Mouse (Mus musculus) layer of hippocampus, adult 18-20 months (tissue): ENCODE measurements around the gene Helb. TPM values are rescaled to one million over a fixed set of nuclear protein-coding genes. Genes with fewer than 3 reads are reported as not detected.
"Not testable (repeated sequence)": the region's sequence is repeated elsewhere in the genome, so short reads cannot be mapped to it uniquely, and the experiment has no call there.

Experiments
- DNase-seq, 2 experiments: peaks; one replicate each; pipeline ENCODE4 v3.0.0; 2022; ENCODE audit warnings: low spot score in 2 of 2
- long read RNA-seq: library from polyadenylated mRNA; stranded (forward); transcript quantifications from one replicate; pipeline ENCODE4 v2.0.0, GENCODE M21; 2021
- total RNA-seq, 2 experiments: library from RNA; stranded (reverse); gene quantifications; 2 replicates each; pipeline ENCODE4 v1.2.3; 2021

The Helb gene
- 1 to 10 TPM; 3.7 to 3.8 TPM for total RNA-seq
- long read RNA-seq, partial matches to known transcripts, result 0 of 1 reads
- long read RNA-seq, other reads (novel, unspliced or antisense), result 1 of 1 reads

GRCm38 (mm10) chr10:120112507-120113396 is at the start of gene Helb:
TSS of gene Helb (minus strand) at chr10:120112987.
- peak; percentile 92 to 95 for DNase-seq

GRCm38 (mm10) chr10:120160533-120160932 is 47.7 kb upstream of the Helb start:
- no peak for DNase-seq

GRCm38 (mm10) chr10:120153911-120154310 is 41.1 kb upstream of the Helb start:
- DNase-seq, result no peak

DNA sequence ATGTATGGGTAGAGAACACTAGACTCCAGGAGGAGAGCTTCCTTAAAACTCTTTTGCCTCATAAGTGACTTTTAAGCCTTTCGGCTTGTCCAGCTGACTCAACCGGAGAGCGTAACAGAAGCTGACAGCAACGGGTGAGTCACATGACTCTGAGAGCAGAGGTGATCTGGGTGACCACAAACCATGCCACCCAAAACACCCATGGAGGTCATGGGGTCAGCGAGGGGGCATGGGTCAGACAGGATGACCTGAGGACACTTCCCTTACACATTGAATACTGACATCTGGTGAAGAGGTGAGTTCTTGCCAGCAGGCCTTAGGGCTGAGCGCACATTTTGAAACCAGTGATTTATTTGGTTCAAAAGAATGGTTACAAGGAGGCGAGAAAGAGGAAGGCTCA is 38.9 kb upstream of the Helb start:
- DNase-seq, result no peak

DNA sequence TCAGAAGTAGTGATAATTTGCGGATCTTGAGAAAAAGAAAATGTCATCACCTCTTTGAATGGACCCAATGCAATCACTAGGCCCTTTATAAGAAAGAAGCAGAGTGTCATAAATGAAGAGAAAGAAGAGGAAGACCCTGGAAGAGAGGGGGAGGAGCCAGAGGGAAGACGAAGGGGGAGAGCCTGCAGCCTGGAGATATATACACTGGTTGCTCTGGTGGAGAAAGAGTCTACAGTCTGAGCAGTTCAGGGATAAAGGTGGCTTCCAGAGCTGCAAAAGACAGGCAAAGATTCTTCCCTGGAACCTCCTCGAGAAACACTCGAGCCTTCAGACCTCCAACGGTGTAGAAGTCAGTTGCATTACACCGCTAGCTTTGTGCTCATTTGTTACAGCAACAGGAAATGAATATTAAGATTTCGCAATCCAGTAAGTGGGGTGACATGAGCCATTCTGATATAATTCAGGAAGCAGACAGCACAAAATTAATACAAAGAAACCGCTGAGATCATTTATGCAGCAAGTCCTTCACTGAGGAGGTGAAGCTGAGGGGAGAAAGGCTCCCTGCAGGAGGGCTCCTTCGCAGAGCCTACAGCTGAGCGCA is 28.2 kb upstream of the Helb start:
- no peak for DNase-seq

DNA sequence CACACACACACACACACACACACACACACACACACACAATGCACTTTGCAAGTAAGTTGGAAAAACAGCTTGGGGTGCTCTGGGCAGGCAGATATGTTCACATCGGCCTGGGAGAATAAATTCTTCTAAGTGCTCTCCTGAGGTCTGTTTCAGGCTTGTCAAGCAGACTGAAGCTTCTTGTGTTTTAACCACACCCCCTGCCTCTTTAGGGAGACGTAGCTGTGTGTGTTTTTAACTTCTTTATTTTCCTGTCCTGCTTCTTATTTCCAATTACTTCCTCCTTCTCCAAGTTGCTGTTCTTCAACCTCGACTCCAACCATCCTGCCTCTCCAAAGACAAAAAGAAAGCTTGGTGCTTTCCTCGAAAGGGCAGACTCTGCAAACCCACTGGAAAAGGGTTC is 27.4 kb upstream of the Helb start:
- no peak for DNase-seq

- DNase-seq, result no peak
Measured at GRCm38 (mm10) chr10:120136020-120136562, 23.3 kb upstream of the Helb start.

- no peak for DNase-seq
Measured at GRCm38 (mm10) chr10:120133697-120134096, 20.9 kb upstream of the Helb start.

- peak; percentile 51 to 78 for DNase-seq
Measured at GRCm38 (mm10) chr10:120130621-120131020, 17.8 kb upstream of the Helb start.

DNA sequence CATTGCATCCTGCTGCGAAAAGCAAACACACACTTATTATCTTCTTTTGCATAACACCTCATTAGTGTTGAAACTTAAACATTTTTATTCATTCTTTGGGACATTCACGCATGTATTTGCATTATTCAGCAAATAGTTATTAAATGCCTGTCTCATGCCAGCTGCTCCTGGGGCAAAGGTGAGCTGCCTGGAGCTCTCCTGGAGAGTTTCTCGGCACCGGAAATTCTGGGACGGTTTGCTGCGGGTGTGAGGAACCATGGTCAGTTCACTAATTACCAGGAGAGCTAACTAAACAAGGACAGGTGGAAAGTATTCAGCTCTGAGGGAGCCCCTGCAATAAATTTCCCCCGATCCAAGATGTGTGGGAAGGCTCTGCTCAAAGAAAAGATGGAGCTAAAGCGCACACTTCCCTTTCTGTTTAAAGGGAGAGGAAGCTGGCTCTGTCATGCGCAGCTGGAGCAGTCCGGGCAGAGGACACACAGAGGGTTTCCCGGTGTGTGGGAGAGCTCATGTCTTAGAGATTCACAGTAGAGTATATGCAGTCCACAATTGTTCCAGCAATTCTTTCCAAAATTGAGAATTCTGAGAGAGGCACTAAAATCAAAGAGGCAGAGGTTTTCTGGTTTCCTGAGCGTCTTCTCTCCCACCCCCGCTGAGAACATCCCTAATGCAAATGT is 16.0 kb upstream of the Helb start:
- no peak for DNase-seq

DNA sequence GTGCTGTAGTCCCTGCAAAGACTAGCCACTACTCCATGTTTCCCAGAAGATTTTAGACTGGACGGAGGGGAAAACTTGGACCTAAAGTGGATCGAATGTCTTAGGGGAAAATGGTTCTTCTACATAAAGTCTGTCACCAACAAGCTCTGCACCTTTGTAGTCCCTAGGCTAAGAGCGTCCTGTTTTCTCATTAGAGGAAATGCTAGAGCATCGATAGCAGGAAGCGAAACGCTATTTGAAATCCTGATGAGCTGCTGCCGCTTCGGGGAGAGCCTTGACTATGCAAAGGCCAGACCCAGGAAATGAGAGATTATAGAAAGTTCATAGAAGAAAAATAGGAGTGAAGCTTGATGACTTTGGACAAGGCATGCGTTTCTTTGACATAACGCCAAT is 12.7 kb upstream of the Helb start:
- no peak for DNase-seq

- DNase-seq, result peak; percentile 74 to 91
Measured at GRCm38 (mm10) chr10:120124801-120125464, 12.1 kb upstream of the Helb start.

GRCm38 (mm10) chr10:120123721-120124120 is 10.9 kb upstream of the Helb start:
- no peak for DNase-seq

DNA sequence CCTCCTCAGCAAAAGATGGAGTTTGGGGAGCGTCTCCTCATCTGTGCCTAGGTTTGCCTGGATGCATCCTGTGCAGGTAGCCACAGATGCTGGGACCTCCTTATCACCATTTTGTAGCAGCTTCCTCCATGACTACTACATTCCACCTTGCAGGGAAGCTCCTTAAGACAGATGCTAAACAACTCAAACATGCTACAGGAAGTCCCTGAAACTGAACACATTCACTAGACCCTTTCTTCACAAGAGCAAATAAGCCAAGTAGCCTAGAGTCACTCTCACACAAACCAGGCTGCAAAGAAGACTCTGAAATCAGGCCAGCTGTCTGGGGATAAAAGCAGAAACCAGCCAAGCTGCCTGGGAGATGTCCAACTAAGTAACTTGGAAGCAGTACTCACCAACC is 2.5 kb upstream of the Helb start:
- no peak for DNase-seq

- DNase-seq, result no peak
Measured at GRCm38 (mm10) chr10:120114493-120114892, 1.7 kb upstream of the Helb start.

DNA sequence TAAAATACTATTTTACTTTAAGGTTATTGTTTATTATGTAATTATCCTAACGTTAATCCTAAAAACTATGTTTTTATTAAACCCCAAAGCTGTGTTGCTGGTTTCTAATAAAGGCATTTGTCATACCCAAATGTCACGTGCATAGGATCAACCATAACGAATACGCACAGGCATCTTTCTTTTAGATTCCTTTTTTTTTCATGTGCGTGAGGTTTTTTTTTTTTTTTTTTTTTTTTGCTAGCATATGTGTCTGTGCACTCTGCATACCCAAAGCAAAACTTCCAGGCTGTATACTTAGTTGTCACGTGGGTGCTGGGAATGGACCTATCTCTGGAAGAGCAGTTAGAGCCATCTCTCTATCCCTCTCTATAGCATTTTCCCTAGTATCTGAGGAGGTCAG is 1.2 kb upstream of the Helb start:
- DNase-seq, result no peak

GRCm38 (mm10) chr10:120113482-120113881 is 695 bp upstream of the Helb start:
- DNase-seq, result not testable (repeated sequence)

DNA sequence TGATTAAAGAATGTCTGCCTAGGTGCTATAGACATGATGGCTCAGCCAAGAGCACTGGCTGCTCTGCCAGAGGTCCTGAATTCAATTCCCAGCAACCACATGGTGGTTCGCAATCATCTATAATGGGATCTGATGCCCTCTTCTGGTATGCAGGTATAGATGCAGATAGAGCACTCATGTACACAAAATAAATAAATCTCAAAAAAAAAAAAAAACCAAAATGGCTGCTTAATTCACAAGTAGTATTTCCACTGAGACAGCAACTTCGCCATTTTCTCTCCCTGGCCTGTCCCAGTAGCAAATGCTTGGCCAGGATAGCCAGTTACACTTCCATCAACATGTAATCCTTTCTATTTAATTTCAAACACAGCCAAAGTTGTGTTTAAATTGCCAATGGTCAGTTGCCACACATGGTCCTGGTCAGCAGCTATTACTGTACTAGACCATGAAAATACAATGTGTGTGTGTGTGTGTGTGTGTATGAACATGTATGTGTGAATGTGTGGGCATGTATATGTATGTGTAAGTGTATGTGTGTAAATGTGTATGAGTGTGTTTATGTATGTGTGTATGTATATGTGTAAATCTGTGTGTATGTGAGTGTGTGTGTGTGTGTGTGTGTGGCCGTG is 982 bp downstream of the Helb start:
- DNase-seq, result no peak

- DNase-seq, result no peak
Measured at GRCm38 (mm10) chr10:120100806-120101205, 12.0 kb downstream of the Helb start.

- DNase-seq, result no peak
Measured at GRCm38 (mm10) chr10:120097564-120097963, 15.2 kb downstream of the Helb start.

DNA sequence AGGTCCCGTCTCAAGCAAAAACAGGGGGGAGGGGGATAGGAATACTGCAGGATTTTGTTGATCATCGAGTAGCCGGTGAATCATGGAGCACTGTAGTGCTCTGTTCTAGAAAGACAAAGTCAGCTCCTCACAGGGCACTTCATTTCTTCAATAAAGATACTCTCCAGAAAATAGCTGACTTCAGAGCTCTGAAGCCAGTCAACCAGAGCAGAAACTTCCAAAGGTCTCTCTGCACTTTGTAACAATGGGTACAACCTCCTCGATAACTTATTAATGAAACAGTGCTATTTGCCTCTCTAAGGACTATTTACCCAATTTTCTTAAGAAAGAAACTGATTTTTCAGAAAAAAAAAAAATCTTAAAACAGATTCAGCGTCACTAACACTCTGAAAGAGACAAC is 17.1 kb downstream of the Helb start:
- DNase-seq, result no peak
